Mouse (Mus musculus) R1 (cell line): ENCODE measurements at regions not wholly inside any gene's neighbourhood (a gene's known extent, or its start where the extent isn't known, plus 50 kb on each side); places are given as distances from the start of the nearest gene placed in this dataset.
"Not testable (repeated sequence)": the region's sequence is repeated elsewhere in the genome, so short reads cannot be mapped to it uniquely, and the experiment has no call there.

ENCODE experiments used
- DNase-seq: peaks from one replicate; pipeline ENCODE4 v3.0.0-alpha.2; 2018; ENCODE audit warnings: low read depth, low spot score

DNA sequence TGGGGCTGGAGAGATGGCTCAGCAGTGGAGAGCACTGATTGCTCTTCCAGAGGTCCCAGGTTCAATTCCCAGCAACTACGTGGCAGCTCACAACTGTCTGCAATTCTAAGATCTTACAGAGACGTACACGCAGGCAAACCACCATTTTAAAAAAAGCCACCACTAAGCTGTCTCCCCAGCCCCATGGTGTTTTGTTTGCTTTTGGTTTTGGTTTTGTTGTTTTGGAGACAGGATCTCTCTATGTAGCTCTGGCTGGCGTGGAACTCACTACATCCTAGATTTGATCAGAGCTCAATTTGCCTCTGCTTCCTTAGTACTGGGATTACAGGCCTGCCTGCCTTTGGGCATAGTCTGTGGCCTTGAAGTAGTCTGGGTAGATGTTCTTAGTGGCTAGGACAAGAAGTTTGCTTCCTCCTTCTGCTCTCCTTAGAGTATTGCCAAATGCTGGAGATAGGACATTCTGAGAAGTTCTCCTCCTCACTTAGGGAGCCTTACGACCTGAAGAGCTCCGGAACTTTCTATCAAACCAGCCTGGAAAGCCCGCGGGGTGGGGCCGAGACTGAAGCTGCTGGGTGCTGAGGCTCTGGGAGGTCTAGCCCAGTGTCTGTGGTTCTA is 495.4 kb upstream of the Chrm3 start:
- DNase-seq: not testable (repeated sequence)

DNA sequence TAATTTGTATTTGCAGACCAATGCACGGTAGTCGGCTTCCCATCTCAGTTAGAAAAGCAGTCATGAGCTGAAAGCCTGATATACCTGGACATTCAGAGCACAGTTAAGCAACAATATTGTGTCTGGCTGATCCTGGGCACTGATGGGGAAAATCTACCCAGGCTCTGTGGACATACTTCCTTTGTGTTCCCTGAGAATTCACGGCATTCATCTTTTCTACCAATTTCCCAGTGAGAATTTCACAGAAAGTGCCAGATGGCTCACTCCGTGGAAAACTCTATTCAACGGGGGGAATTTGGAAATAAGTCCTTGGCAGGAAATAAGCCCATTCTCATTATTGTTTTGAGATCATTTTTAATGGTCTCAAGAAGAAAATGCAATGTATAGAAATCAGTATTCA is 484.6 kb upstream of the Chrm3 start:
- no peak for DNase-seq

DNA sequence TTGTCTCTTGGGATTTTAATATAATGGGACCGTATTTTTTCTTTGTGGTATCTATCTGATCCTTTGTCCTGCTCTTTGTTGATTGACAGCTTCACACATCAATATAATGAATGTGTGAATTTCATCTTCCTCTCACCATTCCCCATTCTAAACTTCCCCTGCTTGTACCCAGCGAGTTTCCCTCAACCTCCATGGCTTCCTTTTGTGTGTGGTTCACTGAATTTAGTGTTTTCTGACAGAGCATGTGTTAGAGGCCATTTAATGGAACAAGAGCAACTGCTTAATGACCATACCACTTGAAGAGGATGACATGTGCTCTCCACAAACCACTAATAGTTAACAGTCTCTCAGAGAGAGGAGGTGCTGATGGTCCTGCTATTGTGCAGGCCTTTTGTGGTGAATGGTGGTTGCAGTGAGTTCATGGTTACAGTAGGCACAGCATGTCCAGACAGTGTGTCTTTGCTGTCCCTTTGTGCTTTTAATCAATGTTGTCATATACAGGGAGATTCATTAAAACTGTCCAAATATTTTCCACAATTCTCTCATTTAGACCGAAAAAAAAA is 438.8 kb upstream of the Chrm3 start:
- no peak for DNase-seq
